Mouse (Mus musculus): Measurements from ENCODE around the gene Brap. TPM values are rescaled to one million over a fixed set of nuclear protein-coding genes. Genes with fewer than 3 reads are reported as not detected.
"Not testable (repeated sequence)": the region's sequence is repeated elsewhere in the genome, so short reads cannot be mapped to it uniquely, and the experiment has no call there.

The Brap gene
- polyA plus RNA-seq, 1 experiment: 31.9 TPM

GRCm38 (mm10) chr5:121682250-121682649 lies 21.9 kb downstream of the Brap start:
- Histone ChIP-seq H3K4me1 (ENCODE audit: control insufficient read depth, insufficient read depth, low read length) (no peaks in the 10 kb centered on the region), H3K9ac (ENCODE audit: low read depth, poor library complexity, severe bottlenecking) (no peak overlapping the region), H3K9me3 (replicated peaks; ENCODE audit: control insufficient read depth, insufficient read depth, low read length, poor library complexity, severe bottlenecking) (no peaks in the 10 kb centered on the region), H3K27me3 (ENCODE audit: control insufficient read depth, insufficient read depth, low read length, poor library complexity, severe bottlenecking) (no peaks in the 10 kb centered on the region), H3K27ac (ENCODE audit: insufficient read depth, low read length) (no peak overlapping the region), H3K36me3 (ENCODE audit: control insufficient read depth, insufficient read depth, low read length, poor library complexity, severe bottlenecking) (peaks cover 17% of the 10 kb centered on the region), H3K4me3 (ENCODE audit: low read depth, low read length) (no peak overlapping the region)
- TF ChIP-seq CTCF (IDR thresholded peaks at IDR 0.05; ENCODE audit: low read depth, low read length) (no peak), POLR2A (IDR thresholded peaks at IDR 0.05; ENCODE audit: insufficient read depth, low read length) (no peak), EP300 (IDR thresholded peaks at IDR 0.05; ENCODE audit: insufficient read depth, low read depth, low read length) (no peak)

GRCm38 (mm10) chr5:121685495-121685894 lies 25.1 kb downstream of the Brap start:
- Histone ChIP-seq H3K4me3 (ENCODE audit: low read depth, low read length) (no peak overlapping the region), H3K9ac (ENCODE audit: low read depth, poor library complexity, severe bottlenecking) (no peak overlapping the region), H3K27me3 (ENCODE audit: control insufficient read depth, insufficient read depth, low read length, poor library complexity, severe bottlenecking) (no peaks in the 10 kb centered on the region), H3K4me1 (ENCODE audit: control insufficient read depth, insufficient read depth, low read length) (no peaks in the 10 kb centered on the region), H3K36me3 (ENCODE audit: control insufficient read depth, insufficient read depth, low read length, poor library complexity, severe bottlenecking) (peaks cover 17% of the 10 kb centered on the region), H3K27ac (ENCODE audit: insufficient read depth, low read length) (no peak overlapping the region), H3K9me3 (replicated peaks; ENCODE audit: control insufficient read depth, insufficient read depth, low read length, poor library complexity, severe bottlenecking) (no peaks in the 10 kb centered on the region)
- no peak for TF ChIP-seq EP300 (IDR thresholded peaks at IDR 0.05; ENCODE audit: insufficient read depth, low read depth, low read length)
- TF ChIP-seq POLR2A (IDR thresholded peaks at IDR 0.05; ENCODE audit: insufficient read depth, low read length): no peak
- no peak for TF ChIP-seq CTCF (IDR thresholded peaks at IDR 0.05; ENCODE audit: low read depth, low read length)

GRCm38 (mm10) chr5:121686113-121686898 lies 25.9 kb downstream of the Brap start:
- H3K36me3 ChIP-seq (ENCODE audit: control insufficient read depth, insufficient read depth, low read length, poor library complexity, severe bottlenecking): peaks cover 15% of the 10 kb centered on the region

GRCm38 (mm10) chr5:121690482-121691211 lies 30.3 kb downstream of the Brap start:
- no peak for TF ChIP-seq CTCF (IDR thresholded peaks at IDR 0.05; ENCODE audit: low read depth, low read length)
- no peak for TF ChIP-seq POLR2A (IDR thresholded peaks at IDR 0.05; ENCODE audit: insufficient read depth, low read length)
- TF ChIP-seq EP300 (IDR thresholded peaks at IDR 0.05; ENCODE audit: insufficient read depth, low read depth, low read length): no peak

More at GRCm38 (mm10) chr5:121686113-121686898, 25.9 kb downstream of the Brap start:
- no peak overlapping the region for H3K27ac ChIP-seq (ENCODE audit: insufficient read depth, low read length)
- TF ChIP-seq CTCF (IDR thresholded peaks at IDR 0.05; ENCODE audit: low read depth, low read length) (peak; percentile 19), POLR2A (IDR thresholded peaks at IDR 0.05; ENCODE audit: insufficient read depth, low read length) (no peak), EP300 (IDR thresholded peaks at IDR 0.05; ENCODE audit: insufficient read depth, low read depth, low read length) (no peak)
- H3K4me3 ChIP-seq (ENCODE audit: low read depth, low read length): no peak overlapping the region
- no peak overlapping the region for H3K9ac ChIP-seq (ENCODE audit: low read depth, poor library complexity, severe bottlenecking)
- no peaks in the 10 kb centered on the region for H3K9me3 ChIP-seq (replicated peaks; ENCODE audit: control insufficient read depth, insufficient read depth, low read length, poor library complexity, severe bottlenecking)
- no peaks in the 10 kb centered on the region for H3K4me1 ChIP-seq (ENCODE audit: control insufficient read depth, insufficient read depth, low read length)
- H3K27me3 ChIP-seq (ENCODE audit: control insufficient read depth, insufficient read depth, low read length, poor library complexity, severe bottlenecking): no peaks in the 10 kb centered on the region

GRCm38 (mm10) chr5:121691436-121691835 lies 31.1 kb downstream of the Brap start:
- H3K9ac ChIP-seq (ENCODE audit: low read depth, poor library complexity, severe bottlenecking); H3K36me3 ChIP-seq (ENCODE audit: control insufficient read depth, insufficient read depth, low read length, poor library complexity, severe bottlenecking); H3K27me3 ChIP-seq (ENCODE audit: control insufficient read depth, insufficient read depth, low read length, poor library complexity, severe bottlenecking): not testable (repeated sequence)

More at GRCm38 (mm10) chr5:121690482-121691211, 30.3 kb downstream of the Brap start:
- no peaks in the 10 kb centered on the region for H3K36me3 ChIP-seq (ENCODE audit: control insufficient read depth, insufficient read depth, low read length, poor library complexity, severe bottlenecking)
- H3K27ac ChIP-seq (ENCODE audit: insufficient read depth, low read length): no peak overlapping the region
- H3K4me1 ChIP-seq (ENCODE audit: control insufficient read depth, insufficient read depth, low read length): no peaks in the 10 kb centered on the region
- H3K9me3 ChIP-seq (replicated peaks; ENCODE audit: control insufficient read depth, insufficient read depth, low read length, poor library complexity, severe bottlenecking): no peaks in the 10 kb centered on the region
- H3K4me3 ChIP-seq (ENCODE audit: low read depth, low read length): no peak overlapping the region
- no peak overlapping the region for H3K9ac ChIP-seq (ENCODE audit: low read depth, poor library complexity, severe bottlenecking)
- no peaks in the 10 kb centered on the region for H3K27me3 ChIP-seq (ENCODE audit: control insufficient read depth, insufficient read depth, low read length, poor library complexity, severe bottlenecking)

GRCm38 (mm10) chr5:121692897-121693296 lies 32.5 kb downstream of the Brap start:
- Histone ChIP-seq H3K9ac (ENCODE audit: low read depth, poor library complexity, severe bottlenecking) (no peak overlapping the region), H3K4me1 (ENCODE audit: control insufficient read depth, insufficient read depth, low read length) (no peaks in the 10 kb centered on the region), H3K4me3 (ENCODE audit: low read depth, low read length) (no peak overlapping the region), H3K9me3 (replicated peaks; ENCODE audit: control insufficient read depth, insufficient read depth, low read length, poor library complexity, severe bottlenecking) (no peaks in the 10 kb centered on the region), H3K27me3 (ENCODE audit: control insufficient read depth, insufficient read depth, low read length, poor library complexity, severe bottlenecking) (no peaks in the 10 kb centered on the region), H3K36me3 (ENCODE audit: control insufficient read depth, insufficient read depth, low read length, poor library complexity, severe bottlenecking) (no peaks in the 10 kb centered on the region), H3K27ac (ENCODE audit: insufficient read depth, low read length) (no peak overlapping the region)
- no peak for TF ChIP-seq CTCF (IDR thresholded peaks at IDR 0.05; ENCODE audit: low read depth, low read length)
- no peak for TF ChIP-seq POLR2A (IDR thresholded peaks at IDR 0.05; ENCODE audit: insufficient read depth, low read length)
- no peak for TF ChIP-seq EP300 (IDR thresholded peaks at IDR 0.05; ENCODE audit: insufficient read depth, low read depth, low read length)

More at GRCm38 (mm10) chr5:121691436-121691835, 31.1 kb downstream of the Brap start:
- H3K4me3 ChIP-seq (ENCODE audit: low read depth, low read length); H3K4me1 ChIP-seq (ENCODE audit: control insufficient read depth, insufficient read depth, low read length); H3K9me3 ChIP-seq (replicated peaks; ENCODE audit: control insufficient read depth, insufficient read depth, low read length, poor library complexity, severe bottlenecking); H3K27ac ChIP-seq (ENCODE audit: insufficient read depth, low read length): not testable (repeated sequence)
